Mouse (Mus musculus) heart, postnatal 25 days (tissue): Measurements from ENCODE around the gene Rcan2. TPM values are rescaled to one million over a fixed set of nuclear protein-coding genes. Genes with fewer than 3 reads are reported as not detected.

Experiments used
- DNase-seq: peaks from one replicate; pipeline ENCODE4 v3.0.0; 2022; ENCODE audit warnings: low spot score
- intact Hi-C: fragments of 180-260 bp; cut with DNase I; formaldehyde crosslinking; loops from one replicate; pipeline ENCODE4 v1.15.1; 2025
- total RNA-seq, 2 experiments: library from RNA; stranded (reverse); gene quantifications; 2 replicates each; pipeline ENCODE4 v1.2.3; 2021

Rcan2 gene
- total RNA-seq, 2 experiments from 2014 or later = 355 to 379 TPM

DNA sequence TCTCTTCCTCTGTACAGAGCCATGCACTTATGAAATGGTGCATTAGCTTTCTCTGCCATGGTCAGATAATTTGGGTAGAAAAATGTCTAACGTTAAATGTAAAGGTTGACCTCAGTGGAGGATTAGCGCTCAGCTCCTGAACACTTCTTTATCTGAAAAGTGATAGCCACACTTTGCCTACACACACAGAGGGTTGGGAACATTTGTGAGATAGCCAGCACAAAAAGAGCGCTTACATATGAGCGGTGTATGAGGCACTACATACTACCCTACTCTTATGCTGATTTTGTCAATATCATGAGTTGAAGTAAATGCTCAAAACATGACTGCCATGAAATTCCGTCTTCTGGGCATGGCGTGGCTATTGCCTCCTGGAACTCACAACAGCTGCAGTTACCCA lies 196.9 kb downstream of the Rcan2 start:
- DNase-seq = no peak
- intact Hi-C loops = no loop called here

DNA sequence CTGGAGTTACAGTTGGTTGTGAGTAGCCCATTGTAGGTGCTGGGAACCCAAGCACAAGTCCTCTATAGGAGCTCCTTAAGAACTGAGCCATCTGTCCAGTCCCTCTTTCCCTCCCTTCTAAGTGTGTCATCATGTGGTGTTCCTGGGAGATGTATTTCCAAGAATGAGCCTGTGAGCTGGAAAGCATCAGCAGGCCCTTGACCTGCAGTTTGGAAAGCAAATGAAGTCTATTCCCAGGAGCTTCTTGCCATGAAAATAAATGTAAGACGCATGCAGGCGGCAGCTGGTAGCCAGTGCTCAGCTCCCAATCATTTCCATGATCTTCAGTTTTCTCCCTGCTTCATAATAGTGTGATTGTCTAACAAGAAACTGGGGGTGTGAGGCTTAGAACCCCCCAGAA lies 203.2 kb downstream of the Rcan2 start:
- no peak for DNase-seq
- intact Hi-C loops = no loop called here

DNA sequence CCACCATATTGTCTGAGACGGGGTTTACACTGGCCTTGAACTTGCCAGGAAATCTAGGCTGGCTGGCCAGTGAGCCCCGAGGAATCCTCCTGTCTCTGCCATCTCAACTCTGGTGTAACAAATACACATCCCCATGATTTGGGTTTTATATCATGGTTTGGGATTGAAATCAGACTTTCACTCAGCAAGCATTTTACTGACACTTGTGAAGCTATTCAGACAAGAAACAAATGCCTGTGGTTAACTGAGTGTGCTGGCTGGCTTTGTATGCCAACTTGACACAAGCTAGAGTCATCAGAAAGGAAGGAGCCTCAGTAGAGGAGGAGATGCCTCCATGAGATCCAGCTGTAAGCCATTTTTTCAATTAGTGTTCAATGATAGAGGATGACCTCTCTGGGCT lies 206.3 kb downstream of the Rcan2 start:
- intact Hi-C loops = no loop called here
- no peak for DNase-seq

DNA sequence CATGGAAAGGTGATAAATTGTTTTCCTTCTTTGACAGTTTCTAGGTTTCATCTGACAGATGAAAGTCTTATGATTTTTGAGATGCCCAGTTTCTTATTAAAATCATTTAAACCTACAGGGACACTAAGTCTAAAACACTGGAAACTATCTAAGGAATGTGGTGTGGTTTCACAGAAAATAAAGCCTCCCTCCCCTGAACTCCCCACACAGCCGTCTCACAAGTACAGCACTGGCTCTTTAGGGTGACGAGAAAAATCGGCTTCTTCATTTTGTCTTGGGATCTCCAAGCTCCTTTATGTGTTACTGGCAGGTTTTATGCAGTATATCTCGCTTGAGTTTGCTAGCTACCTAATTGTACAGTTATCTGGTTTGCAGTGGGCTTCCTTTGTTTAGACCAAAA lies 210.8 kb downstream of the Rcan2 start:
- intact Hi-C loops = no loop called here
- DNase-seq = no peak

DNA sequence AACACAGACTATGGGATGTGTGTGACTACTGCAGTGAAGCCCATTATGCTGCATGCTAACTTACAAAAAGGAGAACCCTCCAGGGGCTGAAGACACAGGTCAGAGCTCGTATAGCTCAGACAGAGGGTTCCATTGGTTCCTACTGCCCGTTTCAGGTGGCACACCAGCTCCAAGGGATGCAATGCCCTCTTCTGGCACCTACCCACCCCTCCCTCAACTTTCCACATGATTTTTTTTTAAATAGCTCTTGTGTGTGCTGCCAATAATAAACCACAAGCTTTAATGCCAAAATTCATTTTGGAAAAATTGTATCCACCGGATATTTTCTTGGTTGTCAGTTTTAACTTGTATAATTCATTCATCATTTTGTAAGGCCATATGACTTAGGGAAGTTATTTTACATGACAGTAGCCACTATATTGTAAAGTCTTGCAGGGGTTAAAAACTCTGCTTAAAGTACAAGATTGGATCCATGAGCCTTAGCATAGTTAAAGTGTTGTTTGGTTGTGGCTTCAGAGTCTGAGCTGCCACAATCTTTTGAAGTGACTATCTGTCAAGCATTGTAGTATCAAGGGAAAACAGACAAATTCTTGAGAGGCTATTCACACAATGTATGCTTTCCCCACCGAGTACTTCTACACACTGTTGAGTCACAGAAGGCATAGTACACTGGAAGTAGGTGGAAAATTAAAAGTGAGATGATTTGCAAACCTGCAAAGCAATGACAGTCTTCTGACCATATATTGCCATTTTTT lies 212.8 kb downstream of the Rcan2 start:
- DNase-seq = no peak
- intact Hi-C loops = no loop called here

DNA sequence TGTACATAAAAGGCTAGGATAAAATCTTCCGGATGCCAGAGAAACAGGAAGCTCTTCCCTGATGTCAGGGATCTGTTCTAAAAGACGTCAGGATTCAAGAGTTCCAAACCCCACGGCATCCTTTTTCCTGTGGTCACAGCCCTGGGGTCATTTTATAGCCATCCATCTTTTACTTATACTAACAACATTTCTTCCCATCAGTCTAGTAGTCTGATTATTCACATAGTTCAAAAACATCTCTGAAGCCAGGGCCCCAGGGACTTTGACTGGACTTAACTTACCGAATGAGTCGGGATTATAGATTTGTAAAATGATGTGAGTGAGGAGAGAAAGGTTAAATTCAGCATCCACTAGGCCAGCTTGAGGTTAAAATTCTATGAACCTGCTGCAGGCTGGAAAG lies 215.2 kb downstream of the Rcan2 start:
- intact Hi-C loops = no loop called here
- no peak for DNase-seq

DNA sequence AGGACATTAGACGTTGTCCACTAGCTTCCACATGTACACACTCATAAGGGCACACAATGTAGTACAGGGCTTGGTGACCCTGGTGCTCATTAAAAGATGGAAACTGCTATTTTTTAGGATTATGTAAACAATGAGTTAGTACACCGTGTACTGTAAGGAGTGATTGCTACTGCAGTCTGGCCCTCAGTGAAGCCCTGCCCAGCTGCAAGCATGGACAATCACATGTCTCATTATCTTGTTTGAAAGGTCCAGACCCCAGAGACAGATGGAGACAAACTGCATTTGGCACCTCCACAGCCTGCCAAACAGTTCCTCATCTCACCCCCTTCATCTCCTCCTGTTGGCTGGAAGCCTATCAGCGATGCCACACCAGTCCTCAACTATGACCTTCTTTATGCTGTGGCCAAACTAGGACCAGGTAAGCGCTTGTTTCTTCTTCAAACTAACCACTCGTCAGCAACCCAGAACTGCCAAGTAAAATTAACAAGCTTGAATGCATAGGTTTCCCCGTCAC lies 219.6 kb downstream of the Rcan2 start:
- intact Hi-C loops = no loop called here

DNA sequence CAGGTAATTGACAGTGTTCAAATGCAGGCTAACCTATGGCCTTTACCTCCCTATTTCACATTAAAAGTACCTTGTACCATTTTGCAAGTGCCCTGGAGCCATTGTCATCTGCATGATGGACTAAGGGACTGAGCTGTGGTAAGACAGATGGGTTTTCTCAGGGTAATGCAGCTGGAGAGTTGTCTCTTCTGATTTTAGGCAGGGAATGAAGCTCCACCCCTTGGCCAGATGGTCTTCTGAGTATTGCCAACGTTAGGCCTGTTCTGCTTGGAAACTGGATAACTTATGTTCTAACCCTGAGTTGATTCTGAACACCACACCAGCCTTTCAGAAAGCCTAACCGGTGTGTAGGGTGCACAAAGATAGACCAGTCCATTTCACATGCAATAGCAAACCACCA lies 222.7 kb downstream of the Rcan2 start:
- DNase-seq = no peak
- intact Hi-C loops = no loop called here

More for the DNA sequence above, 219.6 kb downstream of the Rcan2 start:
- no peak for DNase-seq

DNA sequence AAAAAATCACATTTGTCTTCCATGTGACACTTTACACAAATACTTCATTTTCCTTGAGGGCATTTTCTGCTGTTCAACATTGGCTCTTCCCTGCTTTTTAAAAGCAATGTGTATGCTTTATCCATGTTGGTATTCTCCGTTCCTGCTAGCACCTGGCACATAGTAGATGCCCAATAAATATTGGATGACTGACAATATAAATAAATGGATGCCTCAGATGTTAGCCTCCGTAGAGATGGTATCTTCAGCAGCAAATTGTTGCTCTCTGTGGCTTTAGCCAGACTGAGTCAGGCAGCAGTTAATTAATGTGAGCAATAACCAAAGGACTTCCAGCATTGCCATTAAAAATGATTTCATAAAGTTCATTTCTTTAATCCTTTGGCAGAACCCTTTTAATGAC lies 223.9 kb downstream of the Rcan2 start:
- intact Hi-C loops = loop anchor here (5.0 kb wide), 1 partner anchor 223 kb away; the partner anchor contains the start of gene Rcan2

DNA sequence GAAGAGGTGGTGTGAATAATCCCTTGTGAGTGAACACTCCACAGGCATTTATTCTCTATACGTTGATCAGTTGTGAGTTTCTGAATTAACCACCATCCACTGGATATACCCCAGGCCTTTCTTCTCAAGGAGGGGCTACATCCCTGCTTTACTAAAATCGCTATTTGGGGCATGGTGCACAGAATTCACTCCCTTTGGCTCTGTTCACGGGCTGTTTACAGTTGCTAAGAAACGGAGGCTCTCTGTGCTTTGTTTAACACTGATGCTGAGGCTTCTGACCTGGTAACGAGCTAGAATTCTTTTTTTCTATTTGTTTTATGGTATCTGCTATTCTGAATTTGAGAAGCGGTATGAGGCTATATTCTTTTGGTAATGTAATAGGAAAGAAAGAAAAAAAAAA lies 224.8 kb downstream of the Rcan2 start:
- intact Hi-C loops = loop anchor here (5.0 kb wide), 1 partner anchor 224 kb away; the partner anchor contains the start of gene Rcan2
- DNase-seq = no peak

More for the DNA sequence above, 223.9 kb downstream of the Rcan2 start:
- no peak for DNase-seq

DNA sequence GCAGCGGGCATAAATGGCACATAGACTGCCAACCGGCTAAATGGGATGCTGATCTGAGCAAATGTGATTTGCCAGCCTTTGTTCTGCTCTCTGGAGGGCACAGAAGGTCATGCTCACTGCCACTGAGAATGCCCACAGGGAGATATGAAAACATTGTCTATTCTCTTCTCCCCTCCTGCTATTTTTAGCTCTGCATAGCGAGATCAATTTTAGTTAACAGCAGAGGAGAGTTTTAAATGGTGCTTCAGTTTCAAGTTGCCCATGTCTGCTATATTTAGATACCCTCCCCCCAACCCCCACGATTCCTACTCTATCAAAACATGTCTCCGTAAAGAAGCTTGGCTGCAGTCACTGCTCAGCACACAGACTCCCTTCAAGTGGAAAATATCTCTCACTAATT lies 225.2 kb downstream of the Rcan2 start:
- intact Hi-C loops = loop anchor here (5.0 kb wide), 1 partner anchor 224 kb away; the partner anchor contains the start of gene Rcan2
- no peak for DNase-seq

DNA sequence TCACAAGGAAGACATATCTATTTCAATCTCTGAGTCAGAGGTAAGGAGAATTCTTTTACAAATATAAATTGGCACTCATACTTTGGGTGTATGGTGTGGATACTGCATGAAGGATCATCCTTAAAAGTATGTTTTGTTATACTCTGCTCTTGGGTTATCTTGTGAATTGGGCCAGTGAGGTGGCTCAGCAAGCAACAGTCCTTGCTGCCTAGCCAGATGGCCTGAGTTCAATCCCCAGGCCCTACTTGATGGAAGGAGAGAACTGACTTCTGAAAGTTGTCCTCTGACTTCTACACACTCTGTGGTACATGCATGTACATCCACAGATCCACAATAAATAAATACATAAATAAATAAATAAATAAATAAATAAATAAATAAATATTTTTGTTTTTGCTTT lies 225.6 kb downstream of the Rcan2 start:
- intact Hi-C loops = loop anchor here (5.0 kb wide), 1 partner anchor 224 kb away; the partner anchor contains the start of gene Rcan2
- no peak for DNase-seq

DNA sequence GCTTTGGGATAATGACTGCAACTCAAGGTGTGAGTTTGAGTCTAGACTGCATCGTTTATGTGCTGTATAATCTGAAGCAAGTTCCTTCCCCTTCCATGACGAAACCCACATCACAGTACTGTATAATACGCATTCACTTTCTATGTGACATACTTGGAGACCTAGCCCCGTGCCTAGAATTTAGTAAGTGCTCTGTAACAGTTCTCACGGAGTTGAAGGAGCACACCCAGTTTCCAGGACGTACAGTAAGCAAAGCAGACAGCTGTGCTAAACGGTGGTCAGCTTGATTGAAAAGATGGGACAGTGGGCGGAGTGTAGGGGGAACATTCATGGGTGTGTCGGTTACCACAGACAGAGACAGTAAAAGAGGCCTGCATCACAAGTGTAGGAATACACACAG lies 226.2 kb downstream of the Rcan2 start:
- DNase-seq = no peak
- intact Hi-C loops = loop anchor here (5.0 kb wide), 1 partner anchor 225 kb away; the partner anchor contains the start of gene Rcan2

DNA sequence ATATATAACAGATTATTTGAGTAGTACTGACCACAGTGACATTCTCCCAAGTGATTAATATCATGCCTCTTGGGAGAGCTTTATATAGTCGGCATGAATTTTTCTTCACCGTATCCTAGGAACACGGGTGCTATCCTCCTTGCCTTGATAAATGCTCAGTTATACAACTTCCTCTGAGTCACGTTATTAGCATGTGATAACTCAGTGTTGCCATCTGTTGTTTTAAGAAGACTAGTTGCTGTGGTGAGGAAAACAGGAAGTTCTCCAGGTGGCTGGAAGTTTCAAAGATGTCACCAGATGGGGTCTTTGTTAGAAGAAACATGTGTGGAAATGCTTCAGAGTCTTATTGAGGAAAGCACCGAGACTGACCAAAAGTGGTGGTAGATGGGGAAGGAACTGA lies 228.5 kb downstream of the Rcan2 start:
- intact Hi-C loops = loop anchor here (5.0 kb wide), 2 partner anchors 227 to 322 kb away; partner anchors contain the start of gene Rcan2

DNA sequence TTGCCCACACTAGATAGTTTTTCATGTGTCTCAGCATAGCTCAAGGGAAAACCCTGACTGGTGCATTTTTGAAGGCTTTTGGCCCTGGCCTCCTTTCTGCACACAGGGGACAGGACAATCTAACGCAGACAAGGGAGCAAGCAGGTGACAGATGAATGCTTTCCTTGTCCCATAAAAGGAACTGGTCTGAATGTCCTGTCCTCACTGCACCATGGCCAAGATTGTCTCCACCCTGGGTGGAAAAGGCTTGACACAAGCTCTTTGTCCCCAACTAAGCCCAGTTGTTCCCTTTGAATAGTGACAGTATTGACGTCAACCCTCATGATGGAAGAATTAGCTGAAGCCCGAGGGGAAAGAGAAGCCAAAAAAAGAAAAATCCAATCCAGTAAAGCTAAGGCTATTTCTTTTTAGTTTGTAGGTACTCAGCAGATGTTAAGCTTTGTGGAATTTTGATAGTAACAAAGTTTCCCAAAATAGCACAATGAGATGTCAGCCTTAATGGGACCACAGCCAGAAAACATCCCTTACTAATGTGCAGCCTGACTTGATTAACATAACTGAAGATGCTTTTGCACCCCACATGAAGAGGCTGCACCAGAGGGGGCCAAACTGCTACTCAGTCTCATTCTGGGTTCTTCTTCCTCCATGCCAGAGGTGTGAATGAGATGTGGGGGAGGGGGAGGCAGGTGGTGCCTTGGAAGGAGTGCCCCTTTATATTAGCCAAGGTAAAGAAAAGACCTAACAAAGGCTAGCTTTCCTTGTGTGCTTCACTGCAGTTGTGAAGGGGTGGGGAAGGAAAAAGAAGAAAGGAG lies 229.8 kb downstream of the Rcan2 start:
- intact Hi-C loops = loop anchor here (5.0 kb wide), 1 partner anchor 324 kb away; no protein-coding TSS in a partner anchor
- DNase-seq = peak; percentile 29

More for the DNA sequence above, 228.5 kb downstream of the Rcan2 start:
- DNase-seq = no peak

DNA sequence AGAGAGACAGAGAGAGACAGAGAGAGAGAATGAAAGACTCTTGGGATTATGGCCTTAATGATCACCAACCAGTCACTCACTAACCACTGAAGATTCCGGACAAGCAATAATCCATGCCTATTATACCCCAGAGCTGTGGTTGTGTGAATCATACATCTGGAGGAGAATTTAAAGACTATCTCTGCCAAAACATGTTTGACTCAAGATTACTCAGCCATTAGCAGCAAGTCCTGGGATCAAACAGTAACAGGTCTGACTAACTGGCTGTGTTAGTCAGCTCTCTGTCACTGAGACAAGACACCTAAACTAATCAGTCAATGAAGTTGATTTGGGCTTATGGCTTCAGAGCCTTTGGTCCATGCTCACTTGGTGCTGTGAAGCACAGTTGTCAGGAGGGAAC lies 233.9 kb downstream of the Rcan2 start:
- intact Hi-C loops = no loop called here
- no peak for DNase-seq

DNA sequence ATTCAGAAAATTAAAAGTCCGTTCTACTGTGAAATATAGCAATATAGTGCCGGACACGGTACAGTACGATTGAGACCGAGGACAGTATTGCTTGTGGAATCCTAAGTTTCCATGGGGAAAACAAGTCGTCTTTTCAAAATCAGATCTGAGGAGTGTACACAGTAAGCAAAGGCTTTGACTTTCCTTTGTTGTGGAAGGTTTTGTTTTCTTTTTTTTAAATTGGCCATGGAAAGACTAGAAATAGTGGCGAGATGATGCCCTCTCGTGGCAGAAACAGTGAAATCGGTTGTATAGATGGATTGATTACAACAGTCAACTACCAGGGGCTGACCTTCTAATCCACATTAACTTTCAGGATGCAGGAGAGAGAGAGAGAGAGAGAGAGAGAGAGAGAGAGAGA lies 237.5 kb downstream of the Rcan2 start:
- intact Hi-C loops = loop anchor here (1.0 kb wide), 1 partner anchor 155 kb away; no protein-coding TSS in a partner anchor
- no peak for DNase-seq

DNA sequence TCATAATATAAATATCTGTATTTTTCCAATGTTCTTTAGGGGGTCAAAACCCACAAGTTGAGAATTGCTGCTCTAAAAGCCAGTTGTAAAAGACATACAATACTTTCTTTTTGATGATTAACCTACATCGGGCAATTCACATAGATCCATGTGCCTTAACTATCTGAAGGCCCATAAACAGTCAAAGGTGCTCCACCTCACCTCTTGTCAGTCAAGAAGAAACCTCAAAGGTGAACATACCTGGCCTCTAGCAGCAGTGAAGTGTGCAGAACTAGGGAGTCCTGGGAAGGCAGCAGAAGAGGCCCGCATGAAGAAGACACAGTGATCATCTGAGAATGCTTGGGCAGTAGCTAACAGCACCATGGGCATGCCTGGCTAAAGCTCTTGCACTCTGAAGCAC lies 239.3 kb downstream of the Rcan2 start:
- intact Hi-C loops = no loop called here
- no peak for DNase-seq

DNA sequence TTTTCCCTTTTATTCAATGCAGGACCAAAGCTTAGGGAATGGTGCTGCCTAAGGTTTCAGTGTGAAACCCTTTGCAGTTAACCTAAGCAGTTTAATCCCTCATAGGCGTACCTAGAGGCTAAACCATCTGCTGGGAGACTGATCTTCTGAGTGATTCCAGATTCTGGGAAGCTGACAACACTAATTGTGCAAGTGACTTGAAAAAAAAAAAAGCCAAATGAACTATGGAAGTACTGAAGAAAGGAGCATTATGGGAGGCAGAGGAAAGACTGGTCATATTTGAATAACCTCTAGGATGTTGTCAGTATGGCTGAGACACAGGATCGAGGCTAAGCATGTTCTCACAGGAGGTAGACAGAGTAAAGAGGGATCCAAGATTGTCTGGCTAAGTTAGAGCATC lies 241.2 kb downstream of the Rcan2 start:
- no peak for DNase-seq
- intact Hi-C loops = no loop called here

DNA sequence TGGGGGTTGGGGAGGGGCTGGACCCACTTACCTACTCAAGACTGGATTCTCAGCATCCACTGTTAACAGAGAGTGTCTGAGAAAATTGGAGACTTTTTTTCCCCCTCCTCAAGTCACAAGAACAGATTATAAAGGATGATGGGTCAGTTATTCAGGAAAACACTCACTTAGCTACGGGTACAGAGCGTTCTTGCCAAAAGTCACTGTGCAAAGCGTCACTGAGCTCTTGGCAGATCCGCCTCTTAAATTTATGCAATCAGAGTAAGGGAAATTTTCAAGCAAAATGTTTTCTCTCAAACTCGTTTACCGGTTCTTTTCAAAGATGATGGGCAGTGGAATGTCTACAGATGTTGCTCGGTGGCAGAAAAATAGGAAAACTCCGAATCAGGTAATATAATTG lies 241.7 kb downstream of the Rcan2 start:
- DNase-seq = no peak
- intact Hi-C loops = no loop called here

DNA sequence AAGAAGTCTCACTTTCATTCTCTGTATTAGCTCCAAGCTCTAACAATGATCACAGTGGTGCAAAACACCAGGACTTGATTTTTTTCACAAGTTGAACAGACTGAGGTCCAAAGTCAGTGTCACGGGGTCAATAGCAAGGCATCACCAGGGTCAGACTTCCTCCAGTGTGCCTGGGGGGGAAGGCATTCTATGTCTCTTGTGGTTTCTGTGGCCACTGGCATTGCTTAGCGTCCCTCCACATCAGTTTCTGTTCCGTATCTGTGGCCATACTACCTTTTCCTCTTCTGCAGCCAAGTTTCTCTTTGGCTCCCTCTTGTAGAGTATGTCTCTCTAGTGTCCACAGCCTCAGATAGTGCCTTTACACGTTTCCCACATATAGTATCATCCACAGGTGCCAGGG lies 252.3 kb downstream of the Rcan2 start:
- intact Hi-C loops = no loop called here
- no peak for DNase-seq
